Mouse (Mus musculus): ENCODE measurements around the gene Traf6. TPM values are rescaled to one million over a fixed set of nuclear protein-coding genes. Genes with fewer than 3 reads are reported as not detected.

Gene Traf6
- polyA plus RNA-seq (2014; fragmentation: Illumina TruSeq; extraction: RNeasy Lipid Tissue Mini Kit (QIAGEN cat#74804); ENCODE audit: low read depth, low replicate concordance), result 37.7 TPM

GRCm38 (mm10) chr2:101678236-101679021 is at the start of gene Traf6:
Gene Traf6, plus strand, starts transcription at chr2:101678429.

GRCm38 (mm10) chr2:101649114-101649671 is 29.0 kb upstream of the Traf6 start, which contains the start of the genes Rag1 and B230118H07Rik:
Gene Rag1, minus strand, starts transcription at chr2:101649501.
Gene B230118H07Rik, minus strand, starts transcription at chr2:101649532.

Other genes starting within 250 kb of the Traf6 start
- not detected for gene Rag2, start 53.7 kb upstream of the Traf6 start, polyA plus RNA-seq (2014; fragmentation: Illumina TruSeq; extraction: RNeasy Lipid Tissue Mini Kit (QIAGEN cat#74804); ENCODE audit: low read depth, low replicate concordance)
- not detected for gene Rag1, start 28.9 kb upstream of the Traf6 start, polyA plus RNA-seq (2014; fragmentation: Illumina TruSeq; extraction: RNeasy Lipid Tissue Mini Kit (QIAGEN cat#74804); ENCODE audit: low read depth, low replicate concordance)
- 138 TPM for gene B230118H07Rik, start 28.9 kb upstream of the Traf6 start, polyA plus RNA-seq (2014; fragmentation: Illumina TruSeq; extraction: RNeasy Lipid Tissue Mini Kit (QIAGEN cat#74804); ENCODE audit: low read depth, low replicate concordance)
- 2.7 TPM for gene Prr5l, start 204.6 kb downstream of the Traf6 start, polyA plus RNA-seq (2014; fragmentation: Illumina TruSeq; extraction: RNeasy Lipid Tissue Mini Kit (QIAGEN cat#74804); ENCODE audit: low read depth, low replicate concordance)
- 1.4 TPM for gene Commd9, start 207.8 kb downstream of the Traf6 start, polyA plus RNA-seq (2014; fragmentation: Illumina TruSeq; extraction: RNeasy Lipid Tissue Mini Kit (QIAGEN cat#74804); ENCODE audit: low read depth, low replicate concordance)

Measured in adrenal gland, adult 10 weeks (tissue).